Mouse (Mus musculus) liver, embryonic 14.5 days (tissue): ENCODE results near the gene Serpinb11. TPM values are rescaled to one million over a fixed set of nuclear protein-coding genes. Genes with fewer than 3 reads are reported as not detected.

Source experiments
- ATAC-seq: fragments of 200-750 bp; cut with Nextera tagmentation; 2 replicates; pipeline ENCODE4 v1.8.0; 2017; ENCODE audit warnings: moderate number of reproducible peaks, mild to moderate bottlenecking, moderate library complexity; ENCODE audit not compliant: insufficient read depth
- DNase-seq, 3 experiments: peaks; one replicate each; pipeline ENCODE4 v3.0.0-alpha.2; 2012 to 2013; ENCODE audit warnings: low read depth in 3 of 3, low spot score in 3 of 3
- H3K27ac ChIP-seq: fragments of 300-500 bp; sonication (generic); 2 replicates; pipeline ENCODE4 v1.5.1; 2014; ENCODE audit warnings: moderate library complexity, mild to moderate bottlenecking, control low read depth, inconsistent platforms
- H3K27me3 ChIP-seq: fragments of 300-500 bp; sonication (generic); 2 replicates; pipeline ENCODE4 v1.6.1; 2014; ENCODE audit warnings: mild to moderate bottlenecking, low read length, moderate library complexity; ENCODE audit not compliant: control insufficient read depth, insufficient read depth
- H3K36me3 ChIP-seq: fragments of 300-500 bp; sonication (generic); replicated peaks from 2 replicates; pipeline ENCODE4 v1.6.1; 2014; ENCODE audit warnings: low read depth; ENCODE audit not compliant: control insufficient read depth, insufficient read depth
- H3K4me1 ChIP-seq, 2 experiments: fragments of 200-500 bp in 1 of 2; fragments of 300-500 bp in 1 of 2; sonication (generic) in 1 of 2; replicated peaks; 2 replicates each; pipeline ENCODE4 v1.6.1; 2012 to 2014; ENCODE audit warnings: antibody characterized with exemption in 1 of 2, inconsistent platforms in 1 of 2, low read length in 1 of 2; ENCODE audit not compliant: control insufficient read depth in 2 of 2, insufficient read depth in 2 of 2
- H3K4me2 ChIP-seq: fragments of 300-500 bp; sonication (generic); 2 replicates; pipeline ENCODE4 v1.6.1; 2014; ENCODE audit warnings: low read depth, mild to moderate bottlenecking, control low read depth, moderate library complexity
- H3K4me3 ChIP-seq, 2 experiments: fragments of 200-500 bp in 1 of 2; fragments of 300-500 bp in 1 of 2; sonication (generic) in 1 of 2; 2 replicates each; pipeline ENCODE4 v1.5.1; 2012 to 2014; ENCODE audit warnings: low read depth in 2 of 2, low read length in 2 of 2, mild to moderate bottlenecking in 2 of 2, control low read depth in 1 of 2, inconsistent platforms in 1 of 2, moderate library complexity in 1 of 2; ENCODE audit not compliant: insufficient read depth in 1 of 2
- H3K9ac ChIP-seq: fragments of 300-500 bp; sonication (generic); replicated peaks from 2 replicates; pipeline ENCODE4 v1.6.1; 2014; ENCODE audit warnings: mild to moderate bottlenecking, control low read depth, moderate library complexity
- H3K9me3 ChIP-seq: fragments of 300-500 bp; sonication (generic); 2 replicates; pipeline ENCODE4 v1.6.1; 2016; ENCODE audit warnings: low read length, mixed read lengths; ENCODE audit not compliant: control insufficient read depth
- CTCF ChIP-seq: IDR thresholded peaks from 2 replicates; pipeline ENCODE4 v1.5.1; 2016; ENCODE audit warnings: antibody characterized with exemption, low read depth, control low read depth
- EP300 ChIP-seq: IDR thresholded peaks from 2 replicates; pipeline ENCODE4 v1.6.1; 2016; ENCODE audit warnings: antibody characterized with exemption, low read depth
- WGBS: fragments of 180-500 bp; shearing (Covaris S2); extraction: QIAGEN DNeasy Blood & Tissue Kit; methylation state at CpG from one replicate; pipeline ENCODE4 v1.1.7; 2014; ENCODE audit not compliant: insufficient replicate concordance; 5-methylcytosine and 5-hydroxymethylcytosine counted together
- polyA plus RNA-seq, 2 experiments: library from polyadenylated mRNA; depleted of rRNA in 1 of 2; stranded (reverse) in 1 of 2; unstranded in 1 of 2; fragments of >200 nt; fragmentation: Nextera tagmentation in 1 of 2; extraction: Ambion mirVana in 1 of 2; gene quantifications; 2 replicates each; pipeline versions ENCODE4 v1.2.1 to v1.2.3; 2012 to 2014

Serpinb11 gene
- polyA plus RNA-seq (2012; rRNA removed) = not detected in 2 replicates
- polyA plus RNA-seq (2014; fragmentation: Nextera tagmentation; extraction: Ambion mirVana) = not detected in 2 replicates

DNA sequence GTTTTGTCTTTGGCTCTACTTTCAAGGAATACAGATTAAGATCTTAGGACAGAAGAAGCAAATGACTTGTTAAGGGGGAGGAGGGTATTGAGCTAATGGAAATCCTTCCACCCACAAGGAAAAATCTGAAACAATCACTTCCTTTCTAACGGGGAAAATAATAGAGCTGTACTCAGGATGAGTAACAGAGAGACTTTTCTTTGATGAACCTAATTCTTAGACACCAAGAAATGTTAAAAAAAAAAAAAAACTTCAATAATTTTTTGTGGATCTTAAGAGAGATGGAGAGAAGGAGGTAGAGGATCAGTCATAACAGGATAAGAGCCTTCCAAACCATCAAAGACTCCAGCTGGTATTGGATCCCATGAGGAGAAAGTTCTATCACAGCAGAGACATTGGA, at the start of gene Serpinb11:
Serpinb11 (plus strand) TSS at position 301 of the 400 bp plus-strand sequence.
- H3K4me3 ChIP-seq = no peak within 1 kb of the TSS
- H3K4me2 ChIP-seq = no peak within 1 kb of the TSS
- no peak for ATAC-seq
- no peak for TF ChIP-seq EP300
- no peak for TF ChIP-seq CTCF
- no peaks in the 10 kb centered on the region for H3K4me1 ChIP-seq
- H3K9me3 ChIP-seq = no peaks in the 10 kb centered on the region
- no peak within 1 kb of the TSS for H3K9ac ChIP-seq
- no peak within 1 kb of the TSS for H3K27ac ChIP-seq
- DNase-seq = no peak
- H3K36me3 ChIP-seq = no peaks in the 10 kb centered on the region
- H3K27me3 ChIP-seq = no peaks in the 10 kb centered on the region
- 42% methylated on average over 1 of the region's 1 CpGs for WGBS

DNA sequence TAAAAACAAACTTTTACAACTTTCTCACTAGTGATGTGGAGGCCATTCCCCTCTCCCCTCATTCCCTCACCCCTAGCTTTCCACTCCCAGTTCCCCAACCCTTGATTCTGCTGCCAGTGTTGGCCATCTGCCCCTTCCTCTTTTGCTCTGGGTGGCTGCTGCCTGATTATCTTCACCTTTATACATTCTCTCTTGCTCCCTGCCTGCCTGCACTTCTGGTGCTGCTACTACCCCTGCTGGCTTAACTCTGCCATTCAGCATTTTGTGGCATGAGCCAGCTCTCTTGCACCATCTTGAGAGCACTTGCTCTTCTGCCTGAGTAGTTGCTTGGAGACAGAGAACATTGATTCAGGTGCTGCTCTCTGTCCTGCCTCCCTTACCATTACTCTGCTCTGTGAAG, 15.0 kb upstream of the Serpinb11 start:
- ATAC-seq (no peak), DNase-seq (no peak)
- Histone ChIP-seq H3K4me1 (no peaks in the 10 kb centered on the region), H3K27ac (no peak overlapping the region), H3K36me3 (no peaks in the 10 kb centered on the region), H3K4me3 (no peak overlapping the region), H3K4me2 (no peak overlapping the region), H3K9me3 (no peaks in the 10 kb centered on the region), H3K27me3 (no peaks in the 10 kb centered on the region), H3K9ac (no peak overlapping the region)
- TF ChIP-seq CTCF (0 out of 2 replicates have a peak, but pooled peaks have one; percentile 14), EP300 (no peak)

DNA sequence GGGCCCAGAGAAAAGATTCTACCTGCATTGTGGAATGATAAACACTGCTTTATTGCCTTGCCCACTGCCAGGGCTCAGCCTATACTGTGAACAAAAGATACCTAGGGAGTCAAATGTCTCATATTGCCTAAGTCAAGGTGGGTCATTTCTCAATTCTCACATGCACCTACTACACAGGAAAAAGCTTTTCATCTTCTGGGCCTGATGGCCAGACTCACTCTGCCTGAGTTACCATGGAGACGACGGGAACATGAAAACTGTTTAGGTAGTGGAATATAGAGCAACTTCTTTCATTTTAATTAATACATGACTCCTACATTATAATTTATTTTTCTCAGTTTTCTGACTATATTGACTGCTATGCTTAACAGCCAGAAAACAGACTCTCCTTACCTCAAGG, 14.2 kb upstream of the Serpinb11 start:
- H3K4me2 ChIP-seq = no peak overlapping the region
- H3K4me3 ChIP-seq = no peak overlapping the region
- no peaks in the 10 kb centered on the region for H3K4me1 ChIP-seq
- ATAC-seq = no peak
- 72% methylated on average over 2 of the region's 2 CpGs for WGBS
- H3K27me3 ChIP-seq = no peaks in the 10 kb centered on the region
- no peak for DNase-seq
- H3K9ac ChIP-seq = no peak overlapping the region
- H3K27ac ChIP-seq = no peak overlapping the region
- no peaks in the 10 kb centered on the region for H3K36me3 ChIP-seq
- TF ChIP-seq EP300 (no peak), CTCF (no peak)
- no peaks in the 10 kb centered on the region for H3K9me3 ChIP-seq

DNA sequence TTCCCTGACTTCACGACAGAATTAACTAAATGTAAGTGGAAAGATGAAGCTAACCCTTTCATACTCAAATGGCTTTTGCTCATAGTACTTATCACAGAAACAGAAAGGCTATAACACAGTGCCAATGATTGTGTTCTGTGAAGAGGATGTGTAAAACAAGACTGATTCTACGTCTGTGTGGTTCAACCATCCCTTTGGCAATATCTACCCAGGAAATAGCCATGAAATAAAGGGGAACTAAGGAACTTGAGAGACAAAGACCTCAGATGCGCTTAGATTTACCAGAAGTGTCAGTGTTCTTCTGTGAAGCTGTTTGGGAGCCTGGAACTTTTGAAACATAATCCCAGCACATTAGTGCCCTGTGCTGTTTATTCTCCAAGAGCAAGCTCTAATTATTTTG, 10.6 kb upstream of the Serpinb11 start:
- 31% methylated on average over 3 of the region's 3 CpGs for WGBS
- Histone ChIP-seq H3K27ac (no peak overlapping the region), H3K9me3 (no peaks in the 10 kb centered on the region), H3K4me1 (no peaks in the 10 kb centered on the region), H3K4me3 (no peak overlapping the region), H3K9ac (no peak overlapping the region), H3K4me2 (no peak overlapping the region), H3K36me3 (no peaks in the 10 kb centered on the region), H3K27me3 (no peaks in the 10 kb centered on the region)
- ATAC-seq (no peak), DNase-seq (no peak)
- TF ChIP-seq EP300 = no peak
- no peak for TF ChIP-seq CTCF

DNA sequence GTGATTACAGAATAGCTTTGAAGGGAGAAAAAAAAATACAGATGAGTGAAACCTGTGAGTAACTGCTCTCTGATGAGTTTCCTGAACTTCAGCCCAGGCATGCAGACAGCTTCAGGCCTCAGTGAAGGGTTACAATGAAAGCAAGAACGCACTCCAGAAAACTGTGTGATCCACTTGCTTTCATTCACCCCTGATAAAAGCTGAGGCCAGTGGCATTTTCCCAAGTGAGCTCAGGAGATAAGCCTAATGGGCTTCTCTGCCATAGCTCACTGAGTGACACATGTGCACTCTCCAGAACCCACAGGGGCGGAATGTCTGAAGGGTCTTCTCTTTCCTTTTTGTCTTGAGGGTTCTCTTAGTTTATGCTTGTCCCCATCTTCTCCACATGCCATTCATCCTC, 9.9 kb upstream of the Serpinb11 start:
- Histone ChIP-seq H3K9ac (no peak overlapping the region), H3K27me3 (no peaks in the 10 kb centered on the region), H3K9me3 (no peaks in the 10 kb centered on the region), H3K4me2 (no peak overlapping the region), H3K27ac (no peak overlapping the region), H3K4me3 (no peak overlapping the region), H3K4me1 (no peaks in the 10 kb centered on the region), H3K36me3 (no peaks in the 10 kb centered on the region)
- WGBS = 25% methylated on average over 2 of the region's 2 CpGs
- ATAC-seq = peak; percentile 47; the same call in 1 of the 2 replicates
- DNase-seq = no peak
- no peak for TF ChIP-seq CTCF
- TF ChIP-seq EP300 = no peak

DNA sequence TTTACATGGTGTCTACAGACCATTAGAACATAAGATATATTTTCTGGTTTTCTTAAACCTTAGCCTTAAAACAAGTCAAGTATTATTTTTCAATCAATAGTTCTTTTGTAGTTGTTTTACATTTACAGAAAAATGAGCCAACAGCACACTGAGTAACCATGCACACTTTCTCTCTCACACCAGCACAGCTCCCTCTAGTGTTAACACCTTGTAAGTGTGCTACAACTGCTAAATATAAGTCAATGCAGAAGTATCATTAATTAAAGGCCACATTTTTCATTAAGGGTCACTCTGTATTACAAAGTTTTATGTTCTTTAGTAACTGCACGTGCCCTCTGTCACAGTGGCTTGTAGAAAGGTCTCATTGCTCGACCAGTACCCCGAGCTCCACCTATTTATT, 8.0 kb upstream of the Serpinb11 start:
- no peaks in the 10 kb centered on the region for H3K9me3 ChIP-seq
- H3K27me3 ChIP-seq = no peaks in the 10 kb centered on the region
- DNase-seq (no peak), ATAC-seq (no peak)
- no peak overlapping the region for H3K4me3 ChIP-seq
- no peak overlapping the region for H3K27ac ChIP-seq
- no peaks in the 10 kb centered on the region for H3K36me3 ChIP-seq
- TF ChIP-seq CTCF = peak; percentile 54; the same call in 1 of the 2 replicates
- TF ChIP-seq EP300 = no peak
- H3K4me1 ChIP-seq = no peaks in the 10 kb centered on the region
- H3K9ac ChIP-seq = no peak overlapping the region
- H3K4me2 ChIP-seq = no peak overlapping the region
- 24% methylated on average over 3 of the region's 3 CpGs for WGBS
